Mouse (Mus musculus): ENCODE measurements around the gene Smarcd1.

The Smarcd1 gene

GRCm38 (mm10) chr15:99701999-99702900 is at the start of gene Smarcd1:
TSS of gene Smarcd1 (plus strand) at chr15:99702129.
- DNase-seq (ENCODE audit: low read depth, low spot score): peak; percentile 83

- DNase-seq (ENCODE audit: low read depth, low spot score): no peak
Observed at GRCm38 (mm10) chr15:99653291-99653690, 48.6 kb upstream of the Smarcd1 start.

GRCm38 (mm10) chr15:99653876-99654275 is 48.1 kb upstream of the Smarcd1 start:
- DNase-seq (ENCODE audit: low read depth, low spot score): no peak

GRCm38 (mm10) chr15:99655956-99656355 is 46.0 kb upstream of the Smarcd1 start:
- no peak for DNase-seq (ENCODE audit: low read depth, low spot score)

GRCm38 (mm10) chr15:99658437-99658836 is 43.5 kb upstream of the Smarcd1 start:
- no peak for DNase-seq (ENCODE audit: low read depth, low spot score)

GRCm38 (mm10) chr15:99661121-99661830 is 40.7 kb upstream of the Smarcd1 start:
- DNase-seq (ENCODE audit: low read depth, low spot score): no peak

- DNase-seq (ENCODE audit: low read depth, low spot score): no peak
Observed at GRCm38 (mm10) chr15:99662371-99662770, 39.6 kb upstream of the Smarcd1 start.

GRCm38 (mm10) chr15:99663964-99664599 is 37.8 kb upstream of the Smarcd1 start:
- no peak for DNase-seq (ENCODE audit: low read depth, low spot score)

- DNase-seq (ENCODE audit: low read depth, low spot score): peak; percentile 46
Observed at GRCm38 (mm10) chr15:99664600-99665451, 37.1 kb upstream of the Smarcd1 start.

GRCm38 (mm10) chr15:99667544-99667943 is 34.4 kb upstream of the Smarcd1 start:
- DNase-seq (ENCODE audit: low read depth, low spot score): no peak

- no peak for DNase-seq (ENCODE audit: low read depth, low spot score)
Observed at GRCm38 (mm10) chr15:99668881-99669280, 33.0 kb upstream of the Smarcd1 start.

GRCm38 (mm10) chr15:99669392-99669791 is 32.5 kb upstream of the Smarcd1 start:
- DNase-seq (ENCODE audit: low read depth, low spot score): no peak

GRCm38 (mm10) chr15:99670154-99670821 is 31.6 kb upstream of the Smarcd1 start, which contains the start of gene Asic1:
TSS of gene Asic1 (plus strand) at chr15:99670368.
- no peak for DNase-seq (ENCODE audit: low read depth, low spot score)

- DNase-seq (ENCODE audit: low read depth, low spot score): no peak
Observed at GRCm38 (mm10) chr15:99670964-99671670, 30.8 kb upstream of the Smarcd1 start.

- DNase-seq (ENCODE audit: low read depth, low spot score): no peak
Observed at GRCm38 (mm10) chr15:99671783-99672182, 30.1 kb upstream of the Smarcd1 start.

- no peak for DNase-seq (ENCODE audit: low read depth, low spot score)
Observed at GRCm38 (mm10) chr15:99674866-99675265, 27.1 kb upstream of the Smarcd1 start.

GRCm38 (mm10) chr15:99677089-99677488 is 24.8 kb upstream of the Smarcd1 start:
- no peak for DNase-seq (ENCODE audit: low read depth, low spot score)

- DNase-seq (ENCODE audit: low read depth, low spot score): no peak
Observed at GRCm38 (mm10) chr15:99678063-99678800, 23.7 kb upstream of the Smarcd1 start.

- no peak for DNase-seq (ENCODE audit: low read depth, low spot score)
Observed at GRCm38 (mm10) chr15:99679008-99679407, 22.9 kb upstream of the Smarcd1 start.
